Mouse (Mus musculus) embryo, embryonic 9.5 days (tissue): ENCODE results near the gene Stox2.
A peak's percentile ranks its signal among the peaks of the same experiment; 100 is the strongest.

Source experiments
- DNase-seq: peaks from one replicate; pipeline ENCODE4 v3.0.0-alpha.2; 2017; ENCODE audit errors: extremely low spot score

The Stox2 gene

GRCm38 (mm10) chr8:47354523-47355168, 91.5 kb downstream of the Stox2 start:
- no peak for DNase-seq

GRCm38 (mm10) chr8:47351914-47352701, 94.1 kb downstream of the Stox2 start:
- no peak for DNase-seq

- DNase-seq = no peak
Measured at GRCm38 (mm10) chr8:47349082-47349481, 97.1 kb downstream of the Stox2 start.

- no peak for DNase-seq
Measured at GRCm38 (mm10) chr8:47347809-47348208, 98.4 kb downstream of the Stox2 start.

GRCm38 (mm10) chr8:47345772-47346103, 100.4 kb downstream of the Stox2 start:
- DNase-seq = no peak

DNA sequence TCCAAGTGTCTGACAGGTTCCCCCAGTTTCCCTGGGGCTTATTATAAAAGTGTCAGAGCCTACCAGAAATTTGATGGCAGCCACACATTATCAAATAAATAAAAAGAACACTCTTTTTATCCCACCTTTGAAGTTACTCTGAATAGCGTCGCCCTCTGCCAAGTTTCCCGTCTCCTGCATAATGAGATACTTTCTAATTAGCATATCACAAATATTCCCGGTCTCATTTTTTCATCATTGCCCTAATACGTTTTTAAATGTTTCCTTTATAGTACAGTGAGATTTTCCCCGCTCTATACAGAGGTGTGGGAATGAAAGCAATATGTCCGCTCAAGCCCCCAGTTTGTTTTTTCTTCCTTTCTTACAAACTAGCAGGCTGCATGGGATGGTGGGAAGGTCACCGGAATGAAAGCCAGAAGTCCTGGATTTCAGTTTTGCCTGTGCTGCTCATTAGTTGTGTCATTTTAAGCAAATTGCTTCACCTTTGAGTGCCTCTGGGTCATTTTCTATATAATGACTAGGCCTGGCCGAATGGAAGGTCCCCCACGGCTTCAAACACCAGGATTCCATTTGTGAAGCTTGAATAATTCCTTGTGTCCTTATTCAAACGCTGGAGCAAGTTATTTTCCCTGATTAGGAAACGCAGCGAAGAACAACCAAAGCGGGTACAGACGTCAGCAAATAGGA, 100.9 kb downstream of the Stox2 start:
- peak; percentile 32 for DNase-seq

GRCm38 (mm10) chr8:47341474-47341873, 104.7 kb downstream of the Stox2 start:
- DNase-seq = no peak

DNA sequence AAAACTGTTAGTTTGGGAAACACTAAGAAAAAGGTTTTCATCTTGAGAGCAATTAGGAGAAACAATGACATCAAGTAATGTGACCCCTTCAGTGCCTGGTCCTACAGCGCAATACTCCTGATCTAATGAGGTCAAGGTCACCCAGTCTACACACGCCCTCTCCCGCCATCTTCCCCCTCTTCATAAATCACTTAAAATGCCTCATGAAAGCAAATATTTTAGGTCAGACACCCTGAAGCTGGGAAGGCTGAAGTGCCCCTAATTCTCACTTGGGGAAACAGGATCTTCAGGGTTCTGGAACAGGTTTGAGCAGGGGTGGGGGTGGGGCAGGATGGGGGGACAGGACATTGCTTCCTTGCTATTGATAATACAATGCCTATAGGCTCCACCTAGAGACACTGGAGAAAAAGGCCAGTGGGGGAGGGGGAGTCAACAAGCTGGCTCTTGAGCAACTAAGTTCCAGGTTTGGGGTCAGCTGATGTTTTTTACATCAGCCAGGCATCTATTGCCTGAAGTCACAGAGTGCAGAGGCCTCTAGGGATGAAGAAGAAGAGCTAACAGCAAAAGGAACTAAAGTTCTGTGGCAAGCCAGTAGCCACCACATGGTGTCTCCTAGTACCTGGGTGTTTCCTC, 107.4 kb downstream of the Stox2 start:
- DNase-seq = peak; percentile 40

- DNase-seq = no peak
Measured at GRCm38 (mm10) chr8:47336433-47336832, 109.7 kb downstream of the Stox2 start.

DNA sequence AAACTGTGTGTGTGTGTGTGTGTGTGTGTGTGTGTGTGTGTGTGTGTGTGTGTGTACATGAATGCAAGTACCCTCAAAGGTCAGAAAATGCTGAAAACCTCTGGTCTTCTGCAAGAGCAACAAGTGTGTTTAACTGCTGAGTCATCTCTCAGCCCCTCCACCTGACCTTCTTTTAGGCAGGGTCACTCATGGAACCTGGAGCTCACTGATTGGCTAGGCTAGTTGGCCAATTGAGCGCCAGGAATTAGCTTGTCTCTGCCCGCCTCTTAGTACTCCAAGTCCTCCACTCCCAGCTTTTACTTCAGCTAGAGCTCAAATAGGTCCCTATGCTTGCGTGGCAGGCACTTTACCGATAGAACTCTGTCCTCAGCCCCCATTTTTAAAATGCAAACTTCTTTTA, 110.2 kb downstream of the Stox2 start:
- no peak for DNase-seq

DNA sequence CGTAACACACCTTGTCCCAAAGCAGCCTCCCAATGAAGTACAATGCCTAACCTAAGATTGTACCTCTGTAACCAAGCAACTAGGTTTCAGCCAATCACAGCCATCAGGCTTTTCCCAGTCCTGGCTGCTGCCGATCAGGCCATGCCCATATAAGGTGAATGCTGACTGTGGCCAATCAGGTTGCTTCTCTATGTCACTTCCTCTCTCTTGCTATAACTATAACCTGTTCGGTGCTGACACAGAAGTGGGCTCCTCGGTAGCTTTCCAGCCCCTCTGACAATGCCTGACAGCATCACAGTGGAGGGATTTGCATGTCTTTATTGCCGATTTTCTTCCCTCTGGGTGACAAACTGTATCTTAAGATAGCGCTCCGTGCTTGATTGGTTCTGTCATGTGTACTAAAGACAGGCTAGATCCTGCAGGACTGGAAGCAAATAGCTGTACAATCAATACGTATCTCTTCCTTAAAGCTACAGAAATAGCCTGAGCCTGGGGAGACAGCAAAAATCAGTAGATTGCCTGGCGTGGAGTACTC, 111.9 kb downstream of the Stox2 start:
- no peak for DNase-seq

DNA sequence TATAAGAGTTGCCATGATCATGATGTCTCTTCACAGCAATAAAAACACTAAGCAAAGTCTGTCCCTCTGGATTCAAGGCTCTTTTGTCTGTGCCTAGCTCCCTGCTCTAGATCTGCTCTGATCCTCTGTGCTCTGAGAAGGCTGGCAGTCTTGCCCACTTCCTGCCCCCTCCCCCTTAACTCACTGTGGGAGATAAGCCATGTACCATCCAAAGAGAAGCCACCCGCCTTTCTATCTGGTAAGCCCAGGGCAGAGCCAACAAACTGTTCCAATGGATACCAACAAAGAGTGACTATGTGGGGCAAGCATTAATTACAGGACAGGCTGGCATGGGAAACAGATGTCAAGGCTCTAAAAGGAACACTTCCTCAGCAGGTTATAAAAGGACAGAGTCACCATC, 113.2 kb downstream of the Stox2 start:
- DNase-seq = no peak

- DNase-seq = no peak
Measured at GRCm38 (mm10) chr8:47330982-47331381, 115.2 kb downstream of the Stox2 start.

GRCm38 (mm10) chr8:47326348-47326747, 119.8 kb downstream of the Stox2 start:
- no peak for DNase-seq

- no peak for DNase-seq
Measured at GRCm38 (mm10) chr8:47324117-47324820, 121.9 kb downstream of the Stox2 start.

DNA sequence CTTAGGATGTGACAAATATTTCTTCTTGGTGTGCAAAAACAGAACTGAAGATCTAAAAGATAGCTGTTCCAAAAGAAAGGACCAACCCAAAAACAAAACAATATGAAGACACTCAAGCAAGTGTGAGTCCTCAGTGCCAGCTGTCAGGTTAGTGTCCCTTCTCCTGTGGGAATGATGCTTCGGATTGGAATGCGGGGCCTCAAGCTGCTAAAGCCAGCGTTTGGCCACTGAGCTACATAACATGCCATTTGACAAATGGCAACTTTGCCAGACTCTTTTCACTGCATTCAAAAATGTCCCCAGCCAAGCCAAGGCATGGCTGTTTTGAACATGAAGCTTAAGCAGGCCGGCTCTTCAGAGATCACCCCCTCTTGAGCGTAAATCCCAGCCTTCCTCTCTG, 124.9 kb downstream of the Stox2 start:
- no peak for DNase-seq

DNA sequence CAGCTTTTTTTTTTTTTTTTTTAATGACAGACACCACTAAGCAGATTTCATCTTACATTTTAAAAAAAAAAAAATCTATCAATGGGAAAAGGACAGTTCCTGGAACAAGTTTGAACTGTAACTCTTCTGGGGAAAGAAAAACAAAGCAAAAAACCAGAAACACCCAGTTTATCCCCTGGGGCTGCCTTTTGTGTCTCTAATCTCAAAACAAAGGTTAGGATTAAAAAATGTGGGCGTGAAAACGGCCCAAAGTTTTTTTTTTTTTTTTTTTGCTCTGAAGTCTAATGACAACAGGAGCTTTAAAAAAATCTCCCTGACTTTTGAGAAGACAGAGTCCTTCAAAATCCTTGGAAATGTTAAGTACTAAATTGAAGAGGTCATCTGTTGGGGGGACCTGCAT, 125.5 kb downstream of the Stox2 start:
- no peak for DNase-seq

GRCm38 (mm10) chr8:47318468-47318867, 127.7 kb downstream of the Stox2 start:
- DNase-seq = no peak

DNA sequence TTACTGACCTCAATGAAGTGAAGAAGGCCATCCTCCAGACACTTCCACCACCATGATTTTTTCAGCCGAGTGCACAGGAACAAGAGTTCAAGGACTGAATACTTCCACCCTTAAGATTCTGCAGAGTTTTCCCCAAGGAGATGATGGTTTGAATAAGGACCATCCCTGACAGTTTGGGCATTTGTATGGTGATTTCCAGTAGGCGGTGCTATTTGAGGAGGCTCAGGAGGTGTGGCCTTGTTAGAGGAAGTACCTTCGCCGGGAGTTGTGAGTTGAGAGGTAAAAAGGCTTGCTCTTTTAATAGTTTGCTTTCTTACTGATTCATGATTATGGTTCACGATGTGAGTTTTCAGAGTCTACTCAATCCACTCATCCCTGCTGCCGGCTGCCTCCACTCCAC, 138.0 kb downstream of the Stox2 start:
- no peak for DNase-seq

DNA sequence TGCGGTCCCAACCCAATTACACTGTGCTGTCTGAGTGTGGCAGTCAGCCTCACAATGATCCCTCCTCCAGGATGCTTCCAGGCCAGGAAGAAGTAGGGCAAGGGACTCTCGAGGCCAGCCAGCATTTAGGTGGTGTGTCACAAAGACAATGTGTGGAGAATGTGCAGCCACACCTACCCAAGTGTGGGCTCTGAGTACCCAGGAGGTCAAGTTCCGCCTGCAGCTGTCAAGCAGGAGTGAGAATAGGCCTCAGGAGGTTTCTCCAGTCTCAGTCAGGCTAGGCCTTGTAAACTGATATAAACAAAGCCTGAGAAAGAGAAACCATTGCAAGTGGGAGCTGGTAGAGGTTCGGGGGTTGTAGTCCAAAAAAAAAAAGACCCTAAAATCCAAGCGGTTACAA, 139.8 kb downstream of the Stox2 start:
- no peak for DNase-seq

DNA sequence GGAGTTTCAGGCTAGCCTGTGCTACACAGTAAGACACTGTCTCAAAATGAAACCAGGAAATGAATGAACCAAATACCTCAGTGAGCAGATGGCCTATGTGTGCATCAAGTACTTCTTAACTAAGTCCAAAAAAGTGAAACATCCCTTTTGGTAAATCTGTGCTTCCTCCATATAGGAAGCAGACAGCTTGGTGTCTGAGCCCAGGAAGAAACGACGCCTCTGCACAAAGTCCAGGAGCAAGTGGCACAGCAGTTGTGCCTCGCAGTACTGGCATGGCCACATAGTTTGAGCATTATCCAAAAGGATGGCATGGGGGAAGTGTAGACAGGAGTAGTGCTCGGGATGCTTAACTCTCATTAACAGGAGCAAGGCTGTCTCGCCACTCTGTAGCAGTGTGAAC, 140.3 kb downstream of the Stox2 start:
- no peak for DNase-seq

DNA sequence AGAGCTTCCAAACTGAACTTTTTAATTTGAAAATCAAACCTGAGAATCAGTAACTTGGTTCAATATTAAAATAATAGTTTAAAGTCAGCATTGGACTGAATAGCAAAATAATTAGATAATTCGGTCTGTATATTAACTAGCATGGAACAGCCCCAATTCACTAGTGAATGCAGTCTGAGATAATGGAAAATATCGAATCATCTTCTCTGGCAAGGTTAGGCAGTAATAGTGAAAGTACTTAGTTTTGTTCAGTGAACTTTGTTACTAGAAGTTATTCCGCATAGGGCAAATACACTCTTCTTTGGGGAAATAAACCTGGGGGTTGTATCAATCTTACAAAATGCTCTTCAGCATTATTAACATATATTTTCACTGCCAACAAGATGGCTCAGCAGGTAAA, 147.7 kb downstream of the Stox2 start:
- DNase-seq = no peak
